Mouse (Mus musculus) small intestine, adult 2 months (tissue): ENCODE data around the gene Nt5dc3.

ENCODE experiments used
- CTCF ChIP-seq: fragments of 200-500 bp; IDR thresholded peaks from 2 replicates; pipeline ENCODE4 v1.5.1; 2012; ENCODE audit warnings: low read depth, mild to moderate bottlenecking, control low read depth, inconsistent platforms, low read length, moderate library complexity, mixed read lengths; ENCODE audit not compliant: insufficient replicate concordance, insufficient read length; ENCODE audit errors: extremely low read depth
- POLR2A ChIP-seq: fragments of 200-500 bp; IDR thresholded peaks from 2 replicates; pipeline ENCODE4 v1.6.1; 2012; ENCODE audit warnings: low read depth, mild to moderate bottlenecking, control low read depth, inconsistent platforms, low read length, moderate library complexity

- TF ChIP-seq POLR2A (no peak), CTCF (no peak)
Observed at GRCm38 (mm10) chr10:86807362-86807761, 28.6 kb downstream of the Nt5dc3 start.
